Mouse (Mus musculus): ENCODE results near the gene Cadm2. TPM values are rescaled to one million over a fixed set of nuclear protein-coding genes. Genes with fewer than 3 reads are reported as not detected.

Gene Cadm2
- polyA plus RNA-seq, 1 experiment from 2014 or later = 12.0 TPM

DNA sequence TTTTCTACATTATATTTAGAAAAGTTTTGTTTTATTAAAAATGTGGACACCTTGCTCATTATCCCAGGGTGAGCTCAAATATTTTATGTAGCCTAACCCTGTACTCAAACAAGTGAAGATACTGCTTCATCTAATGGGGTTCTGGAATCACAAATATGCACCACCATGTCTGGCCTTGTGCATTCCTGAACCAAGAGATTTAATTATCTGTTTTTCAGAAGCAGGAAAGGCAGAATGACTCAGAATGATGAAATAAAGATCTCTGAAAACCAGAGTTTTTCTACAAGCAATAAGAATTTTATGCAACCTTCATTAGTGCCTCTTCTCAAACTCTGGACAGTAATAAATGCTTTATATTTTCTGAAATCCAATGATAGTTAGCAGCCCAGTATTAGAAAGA is 993.2 kb downstream of the Cadm2 start:
- H3K27ac ChIP-seq = no peak overlapping the region
- H3K9ac ChIP-seq = no peak overlapping the region
- no peaks in the 10 kb centered on the region for H3K4me1 ChIP-seq
- ATAC-seq (ENCODE audit: low FRiP score, low read depth) = no peak
- H3K4me2 ChIP-seq (replicated peaks) = no peak overlapping the region
- no peaks in the 10 kb centered on the region for H3K27me3 ChIP-seq (replicated peaks)
- H3K4me3 ChIP-seq = no peak overlapping the region
- H3K9me3 ChIP-seq = no peaks in the 10 kb centered on the region
- no peaks in the 10 kb centered on the region for H3K36me3 ChIP-seq

DNA sequence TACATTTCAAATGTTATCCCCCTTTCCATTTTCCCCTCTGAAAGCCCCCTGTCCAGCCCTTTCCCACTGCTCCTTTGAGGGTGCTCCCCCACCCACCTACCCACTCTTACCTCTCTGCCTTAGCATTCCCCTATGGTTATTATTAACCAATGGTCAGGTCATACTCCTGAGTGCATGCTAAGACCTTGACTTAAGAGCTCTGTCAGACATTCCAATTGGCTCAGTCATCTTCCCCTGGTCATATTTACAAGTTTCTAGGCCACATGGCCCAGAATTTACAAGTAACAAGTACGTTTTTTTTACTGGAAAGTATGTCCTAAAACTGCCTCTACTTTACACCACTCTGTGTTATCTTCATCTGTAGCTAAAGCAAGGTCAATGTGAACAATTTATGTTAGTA is 998.3 kb downstream of the Cadm2 start:
- 53% methylated on average over 1 of the region's 1 CpGs for WGBS
- ATAC-seq (ENCODE audit: low FRiP score, low read depth) = no peak
- H3K4me3 ChIP-seq = no peak overlapping the region

DNA sequence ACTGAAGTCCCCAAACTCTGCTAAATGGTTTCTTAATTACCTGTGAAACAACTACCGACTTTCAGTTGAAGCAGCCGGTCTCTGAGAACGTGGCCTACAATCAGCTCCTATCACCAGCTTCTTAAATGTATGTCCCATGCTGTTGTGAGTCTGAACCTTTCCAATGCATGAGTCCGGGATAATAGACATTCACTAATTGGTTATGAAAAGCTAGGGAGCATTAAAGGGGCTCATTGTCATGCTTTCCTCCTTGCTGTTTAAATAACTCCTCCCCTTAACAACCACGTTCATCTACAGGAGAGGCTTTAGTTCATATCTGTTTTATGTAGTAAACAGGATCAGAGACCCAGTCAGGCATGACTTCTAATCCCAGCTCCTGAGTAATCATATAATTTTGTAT is 1008.1 kb downstream of the Cadm2 start:
- Histone ChIP-seq H3K4me1 (no peaks in the 10 kb centered on the region), H3K9ac (no peak overlapping the region), H3K27ac (no peak overlapping the region), H3K4me3 (no peak overlapping the region), H3K27me3 (replicated peaks) (no peaks in the 10 kb centered on the region), H3K4me2 (replicated peaks) (no peak overlapping the region), H3K9me3 (no peaks in the 10 kb centered on the region), H3K36me3 (no peaks in the 10 kb centered on the region)
- 56% methylated on average over 5 of the region's 5 CpGs for WGBS
- no peak for ATAC-seq (ENCODE audit: low FRiP score, low read depth)

More for the DNA sequence above, 998.3 kb downstream of the Cadm2 start:
- Histone ChIP-seq H3K9ac (no peak overlapping the region), H3K4me2 (replicated peaks) (no peak overlapping the region), H3K36me3 (no peaks in the 10 kb centered on the region), H3K27ac (no peak overlapping the region), H3K27me3 (replicated peaks) (no peaks in the 10 kb centered on the region), H3K9me3 (no peaks in the 10 kb centered on the region), H3K4me1 (no peaks in the 10 kb centered on the region)

All from neural tube, embryonic 12.5 days (tissue).